Mouse (Mus musculus): ENCODE results near the gene Lrrc1.

Lrrc1 gene

GRCm38 (mm10) chr9:77459365-77459764 lies 85.3 kb downstream of the Lrrc1 start:
- DNase-seq: no peak

- DNase-seq: no peak
Observed at GRCm38 (mm10) chr9:77456169-77456826, 88.4 kb downstream of the Lrrc1 start.

DNA sequence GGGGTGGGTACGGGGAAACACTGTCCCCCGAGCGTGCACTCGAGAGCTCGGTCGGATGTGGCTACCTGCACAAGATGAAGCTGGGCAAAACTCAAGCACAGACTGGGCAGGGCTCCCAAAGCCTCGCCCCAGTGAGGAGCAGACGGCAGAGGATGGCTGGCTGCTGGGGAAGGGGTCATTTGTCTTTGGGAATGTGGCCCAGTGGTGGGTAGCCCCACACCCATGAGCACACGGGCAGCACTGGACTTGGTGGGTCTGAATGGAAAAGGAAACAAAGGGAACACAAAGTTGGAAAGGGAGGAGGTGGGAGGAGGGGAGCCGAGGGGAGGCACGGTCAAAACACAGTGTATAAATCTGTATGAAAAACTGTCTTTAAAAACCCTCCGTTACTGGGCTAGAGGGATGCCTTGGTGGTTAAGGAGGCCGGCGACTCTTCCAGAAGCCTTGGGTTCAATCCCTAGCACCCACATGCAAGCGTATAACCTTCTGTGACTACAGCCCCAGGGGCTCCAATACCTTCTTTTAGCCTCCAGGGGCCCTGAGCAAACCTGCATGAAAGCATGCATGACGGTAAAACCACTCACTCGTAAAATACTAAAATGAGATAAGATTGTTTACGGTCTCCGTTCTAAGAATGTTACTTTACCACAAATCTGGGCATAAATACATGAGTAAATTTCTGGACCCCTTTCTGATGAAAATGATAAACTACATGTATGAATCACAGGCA lies 89.1 kb downstream of the Lrrc1 start:
- no peak for DNase-seq

DNA sequence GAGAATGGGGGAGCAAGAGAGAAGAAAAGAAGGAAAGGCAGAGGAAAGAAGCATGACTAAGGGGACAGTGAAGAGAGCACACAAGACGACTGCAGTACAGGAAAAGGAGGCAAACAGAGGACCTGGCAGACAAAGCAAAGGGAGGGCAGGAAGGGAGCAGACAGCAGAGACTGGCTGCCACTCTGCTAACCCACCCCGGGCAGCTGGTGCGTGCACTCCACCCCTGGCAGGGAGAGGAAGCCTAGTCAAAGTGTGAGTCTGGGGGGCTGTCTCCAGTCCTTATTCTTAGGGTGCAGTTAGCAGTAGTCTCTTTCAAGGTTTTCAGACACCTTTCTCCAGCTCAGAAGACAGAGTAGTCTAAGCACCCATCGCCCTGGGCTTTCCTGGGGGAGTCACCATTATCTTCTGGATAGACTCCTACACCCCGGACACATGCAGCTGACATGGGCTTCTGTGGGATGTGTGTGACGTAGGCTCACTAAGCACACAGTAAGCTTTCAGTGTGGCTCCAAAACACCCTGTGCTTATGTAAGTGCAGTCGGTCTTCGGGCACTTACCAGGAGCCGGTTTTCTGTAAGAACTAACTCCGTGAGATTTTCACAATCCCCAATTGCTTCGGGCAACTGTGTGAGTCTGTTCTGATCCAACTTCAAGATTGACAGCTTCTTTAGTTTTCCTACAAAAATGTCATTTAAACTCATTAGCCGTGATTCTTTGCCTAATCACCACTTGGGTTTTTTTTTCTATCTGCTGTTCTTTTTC lies 92.4 kb downstream of the Lrrc1 start:
- DNase-seq: no peak

GRCm38 (mm10) chr9:77450447-77450846 lies 94.2 kb downstream of the Lrrc1 start:
- DNase-seq: no peak

GRCm38 (mm10) chr9:77444876-77445275 lies 99.8 kb downstream of the Lrrc1 start:
- no peak for DNase-seq

GRCm38 (mm10) chr9:77439371-77439770 lies 105.3 kb downstream of the Lrrc1 start:
- no peak for DNase-seq

DNA sequence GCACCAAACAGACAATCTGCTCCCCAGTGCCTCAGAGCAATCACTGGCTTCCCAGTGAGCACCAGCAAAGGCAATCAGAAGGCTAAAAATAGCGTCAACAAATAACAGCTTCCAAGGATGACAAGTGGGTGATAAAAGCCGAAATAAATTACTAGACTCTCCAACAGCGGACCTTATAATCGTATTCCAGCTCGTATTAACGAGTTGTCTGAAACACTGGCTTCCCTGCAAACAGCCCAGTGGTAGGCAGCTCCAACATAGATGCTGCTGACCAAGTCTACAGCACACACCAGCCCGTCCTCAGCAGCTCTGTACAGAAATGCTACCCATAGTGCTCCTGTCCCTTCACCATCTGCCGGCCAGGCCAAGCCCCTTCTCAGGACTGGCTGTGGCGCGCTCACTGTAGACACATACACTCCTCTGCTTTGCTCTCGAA lies 105.8 kb downstream of the Lrrc1 start:
- no peak for DNase-seq

GRCm38 (mm10) chr9:77437131-77437530 lies 107.5 kb downstream of the Lrrc1 start:
- DNase-seq: no peak

GRCm38 (mm10) chr9:77434965-77435364 lies 109.7 kb downstream of the Lrrc1 start:
- DNase-seq: no peak

DNA sequence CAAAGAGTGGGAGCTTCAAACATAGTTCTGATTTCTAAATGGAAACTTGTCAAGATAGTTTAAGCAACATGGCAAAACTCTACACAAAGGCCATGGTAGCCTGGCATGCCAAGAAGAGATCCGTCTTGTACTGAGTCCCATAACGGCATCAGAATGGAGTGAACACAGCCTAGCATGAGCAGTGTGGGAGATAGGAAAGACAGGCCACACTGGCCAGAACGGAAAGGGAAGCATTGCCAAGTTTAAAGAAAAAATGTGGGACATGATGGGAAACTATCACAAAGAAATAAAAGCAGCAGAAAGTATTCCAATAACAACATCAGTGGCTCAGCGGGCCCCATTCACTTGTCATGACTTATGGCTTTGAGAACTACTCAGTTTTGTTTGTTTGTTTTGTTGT lies 111.2 kb downstream of the Lrrc1 start:
- DNase-seq: no peak

DNA sequence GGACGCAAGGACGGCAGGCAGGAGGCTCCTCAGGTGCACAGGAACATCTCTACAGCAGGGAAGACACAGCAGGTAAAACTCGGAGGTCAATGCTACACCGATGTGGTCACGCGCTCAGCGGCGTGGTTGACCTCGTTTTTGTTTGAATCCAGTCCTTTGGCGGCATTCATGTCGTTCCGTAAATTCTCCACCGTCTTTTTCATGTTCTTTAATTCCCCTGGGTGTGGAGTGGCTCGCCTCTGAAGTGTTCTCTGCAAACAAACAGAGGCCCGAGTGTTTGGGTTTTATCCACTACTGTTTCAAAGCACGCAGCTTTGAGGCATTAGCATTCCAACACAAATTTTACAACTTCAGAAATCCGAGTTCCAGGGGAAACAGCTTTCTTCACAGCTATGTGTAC lies 112.6 kb downstream of the Lrrc1 start:
- DNase-seq: no peak

GRCm38 (mm10) chr9:77430413-77431087 lies 114.1 kb downstream of the Lrrc1 start:
- no peak for DNase-seq

DNA sequence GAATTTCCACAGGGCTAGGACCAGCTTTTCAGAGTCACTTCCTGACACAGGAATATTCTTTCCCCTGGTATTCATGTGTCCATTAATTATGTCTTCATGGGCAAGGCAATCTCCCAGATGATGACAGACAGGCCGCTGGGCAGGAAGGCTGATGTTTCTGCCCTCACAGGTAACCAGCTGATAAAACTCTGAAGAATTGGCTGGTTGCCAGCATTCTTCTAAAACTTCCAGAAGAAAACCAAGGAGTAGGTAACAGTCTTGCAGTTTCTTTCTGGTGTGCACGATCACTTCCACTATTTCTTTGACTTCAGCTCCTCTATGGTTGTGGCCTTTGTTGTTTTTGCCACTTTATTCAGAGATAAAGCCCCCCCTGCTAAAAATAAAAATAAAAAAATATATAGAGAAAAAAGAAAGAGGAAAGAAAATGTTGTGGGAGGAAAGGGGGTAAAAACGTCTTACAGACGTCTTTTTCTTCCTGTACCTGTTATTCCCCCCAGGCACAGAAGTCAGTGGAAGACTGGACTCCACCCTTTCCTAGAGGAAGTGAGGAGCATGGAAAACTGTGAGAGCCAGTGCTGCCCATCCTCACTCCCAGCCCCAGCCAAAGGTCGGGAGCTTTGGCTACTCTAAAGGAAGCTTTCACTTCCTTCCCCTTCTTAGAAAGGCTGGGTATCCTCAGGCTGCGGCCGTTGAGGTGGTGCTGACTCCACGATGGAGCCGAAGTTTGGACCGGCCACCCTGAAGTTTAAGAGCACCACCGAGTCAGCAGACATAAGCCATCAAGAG lies 115.2 kb downstream of the Lrrc1 start:
- no peak for DNase-seq

- DNase-seq: no peak
Observed at GRCm38 (mm10) chr9:77428748-77429140, 115.9 kb downstream of the Lrrc1 start.

DNA sequence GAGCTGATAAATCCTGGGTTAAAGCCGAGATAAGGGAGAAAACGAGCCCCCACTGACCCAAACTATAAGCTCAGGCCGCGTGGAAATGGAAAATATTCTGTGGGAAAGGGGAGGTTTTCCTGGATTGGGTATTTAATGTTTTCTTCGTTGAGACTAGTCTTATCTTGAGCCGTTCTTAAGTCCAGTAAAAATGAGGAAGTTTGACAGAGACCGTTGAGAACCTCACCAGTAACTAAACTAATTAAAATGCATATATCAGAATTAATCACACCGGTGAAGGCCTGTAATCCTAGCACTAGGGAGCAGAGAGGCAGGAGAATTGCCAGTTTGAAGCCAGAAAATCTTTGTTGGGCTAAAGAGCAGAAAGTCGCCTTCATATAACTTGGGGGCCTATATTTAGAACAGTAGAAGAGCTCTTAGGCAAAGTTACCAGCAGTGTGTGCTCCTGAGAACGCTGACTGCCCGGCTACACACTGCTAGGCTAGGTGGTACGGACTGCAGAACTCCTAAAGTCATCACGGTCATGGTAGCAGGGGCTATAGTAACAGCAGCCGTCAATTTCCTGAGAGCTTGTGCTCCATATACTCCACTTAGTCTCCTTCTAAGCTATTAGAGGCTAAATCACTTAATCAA lies 116.4 kb downstream of the Lrrc1 start:
- DNase-seq: no peak

DNA sequence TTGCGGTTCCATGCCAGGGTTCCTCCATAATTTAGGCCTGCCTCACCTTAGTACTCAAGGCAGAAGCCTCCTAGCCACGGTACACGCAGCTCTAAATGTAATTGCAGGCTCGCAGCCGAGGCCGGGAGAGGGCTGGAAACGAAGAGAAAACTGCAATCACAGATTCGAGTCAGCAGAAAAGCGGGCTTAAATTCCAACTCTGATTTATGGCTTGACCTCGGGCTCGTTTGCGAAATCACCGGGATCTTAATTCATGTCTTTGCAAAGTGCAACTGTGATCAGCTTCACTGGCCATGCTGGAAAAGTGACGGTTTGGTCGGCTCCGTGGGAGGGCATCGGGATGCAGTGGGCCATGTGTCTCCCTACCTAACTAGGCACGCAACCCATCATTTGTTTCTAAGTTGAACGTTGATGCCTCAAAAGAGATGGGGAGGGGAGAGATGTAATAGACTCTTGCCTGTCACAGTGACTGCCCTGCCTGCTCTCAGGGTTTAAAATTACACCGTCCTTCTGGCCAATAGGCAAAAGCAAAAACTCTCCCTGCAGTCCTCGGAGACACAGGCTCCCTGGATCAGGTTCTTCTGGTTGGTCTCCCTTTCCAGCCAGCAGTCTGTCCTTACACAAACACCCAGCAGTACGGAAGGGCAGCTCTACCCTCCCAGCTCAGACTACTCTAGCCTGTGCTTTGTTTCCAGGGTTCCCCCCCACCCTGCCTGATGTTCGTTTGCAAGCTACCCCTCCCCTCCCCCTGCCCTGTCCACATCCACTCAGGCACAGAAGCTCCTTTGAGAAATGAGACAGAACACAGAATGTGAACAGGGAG lies 117.2 kb downstream of the Lrrc1 start:
- DNase-seq: no peak

DNA sequence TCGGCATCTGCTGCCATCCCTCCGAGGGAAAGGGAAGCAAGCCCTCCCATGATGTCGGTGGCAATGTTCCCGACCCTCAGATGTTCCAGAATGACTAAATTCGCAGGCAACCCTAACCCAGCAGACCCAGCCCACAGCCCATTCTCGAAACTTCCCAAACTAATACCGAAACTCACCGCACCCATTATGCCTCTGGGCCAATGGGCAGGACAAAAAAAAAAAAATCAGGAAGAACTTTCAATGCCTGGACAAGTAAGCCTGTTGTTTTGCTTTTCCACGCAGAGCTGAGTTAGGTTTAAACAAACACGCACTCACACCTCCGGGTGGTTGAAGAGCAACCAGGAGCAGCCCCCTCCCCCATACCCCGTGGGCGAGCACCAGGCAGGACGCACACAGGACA lies 118.6 kb downstream of the Lrrc1 start:
- no peak for DNase-seq

GRCm38 (mm10) chr9:77425553-77425952 lies 119.1 kb downstream of the Lrrc1 start:
- DNase-seq: no peak

DNA sequence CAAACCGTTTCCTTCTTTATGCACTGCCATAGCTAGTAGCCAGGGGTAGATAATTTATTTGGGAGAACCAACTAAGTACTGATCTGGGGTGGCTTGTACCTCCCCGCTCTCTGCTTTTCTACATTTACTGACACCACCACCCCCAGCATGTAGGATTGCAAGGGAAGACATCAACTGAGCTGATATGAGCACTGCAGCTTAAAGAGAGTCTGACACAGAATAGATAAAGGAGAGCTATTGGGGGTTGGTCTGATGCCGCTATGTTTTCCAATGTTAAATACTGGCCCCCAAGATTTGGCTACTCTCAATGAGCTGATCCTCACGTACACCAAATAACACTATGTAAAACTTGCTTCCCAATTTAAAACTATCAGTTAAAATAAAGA lies 124.5 kb downstream of the Lrrc1 start:
- no peak for DNase-seq

Measured in thymus, postnatal 14 days (tissue).